Mouse (Mus musculus): ENCODE data around the gene Naip6.
"Not testable (repeated sequence)": the region's sequence is repeated elsewhere in the genome, so short reads cannot be mapped to it uniquely, and the experiment has no call there.

DNA sequence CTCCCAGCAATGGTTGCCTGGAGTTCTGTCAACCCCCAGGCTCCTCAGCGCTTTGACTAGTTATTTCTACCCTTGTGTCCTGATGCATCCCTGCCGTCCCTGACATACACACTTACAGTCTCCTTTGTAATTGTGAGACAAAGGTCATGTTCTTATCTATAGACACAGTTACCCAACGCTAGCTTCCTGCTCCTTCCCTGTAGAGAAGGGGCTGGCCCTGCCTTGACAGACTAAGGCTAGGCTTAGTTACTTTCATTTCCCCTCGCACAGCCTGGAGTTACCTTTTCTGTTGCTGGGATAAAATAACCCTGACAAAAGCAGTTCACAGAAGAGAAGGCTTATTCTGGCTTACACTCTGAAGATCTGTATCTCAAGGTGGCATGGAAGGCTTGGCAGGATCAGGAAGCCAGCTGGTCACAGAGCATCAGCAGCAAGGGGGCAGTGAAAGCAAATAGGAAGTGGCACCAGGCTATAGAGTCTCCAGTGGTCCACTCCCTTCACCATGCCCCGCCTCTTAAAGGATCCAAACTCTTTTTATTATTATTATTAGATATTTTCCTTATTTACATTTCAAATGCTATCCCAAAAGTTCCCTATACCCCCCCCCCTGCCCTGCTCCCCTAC lies 70.5 kb downstream of the Naip6 start:
- TF ChIP-seq CTCF (IDR thresholded peaks at IDR 0.05; ENCODE audit: borderline replicate concordance, insufficient read depth, low read depth, low read length); POLR2A (IDR thresholded peaks at IDR 0.05; ENCODE audit: borderline replicate concordance, insufficient read depth, low read length): not testable (repeated sequence)
